Mouse (Mus musculus) cerebellum, adult 11 months (tissue): ENCODE data around the gene Gm49661.

ENCODE experiments used
- DNase-seq: peaks from one replicate; pipeline ENCODE4 v3.0.0; 2022

Gene Gm49661

DNA sequence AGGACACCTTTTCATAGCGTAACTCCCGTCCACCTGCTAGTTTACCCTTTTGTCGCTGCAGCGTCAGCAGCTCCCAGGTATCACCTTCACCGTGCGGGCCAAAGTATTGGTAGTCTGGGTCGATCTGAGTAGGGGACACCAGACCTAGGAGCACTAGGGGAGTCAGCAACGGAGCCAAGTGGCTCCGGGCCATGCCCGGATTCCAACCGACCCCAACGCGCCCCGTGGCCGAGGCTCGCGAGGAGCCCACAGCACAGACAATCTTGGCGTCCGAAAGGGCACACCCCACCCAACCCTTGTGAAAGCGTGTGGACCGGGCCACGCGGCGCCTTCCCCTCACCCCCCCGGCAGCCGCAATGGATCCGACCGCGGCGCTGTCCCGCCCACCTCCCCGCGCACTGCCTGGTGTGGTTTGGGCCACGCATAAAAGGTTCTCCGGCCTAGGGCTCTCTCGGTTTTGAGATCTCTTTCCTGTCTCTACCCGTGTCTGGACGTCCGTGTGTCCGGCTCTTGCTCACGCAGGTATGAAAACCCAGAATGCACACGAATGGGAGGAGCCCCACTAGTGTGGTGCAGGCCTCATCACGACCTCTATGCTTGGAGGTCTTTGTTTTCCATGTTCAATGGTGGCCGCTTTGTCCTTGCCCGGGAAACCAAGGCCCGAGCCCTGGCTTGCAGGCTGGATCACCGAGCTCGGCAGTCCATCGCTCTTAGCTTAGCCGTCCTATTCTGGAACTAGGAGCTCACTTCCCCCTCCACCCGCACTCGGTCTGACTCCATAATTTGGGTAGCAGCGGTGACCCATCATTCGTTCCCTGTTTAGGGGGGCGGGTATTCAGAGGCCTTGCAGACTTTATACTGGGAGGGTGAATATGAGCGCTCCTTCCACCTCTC lies at the start of gene Gm49661, which contains the start of the genes Prdx2 and Rnaseh2a:
Gm49661 (minus strand) TSS at position 193 of the 894 bp plus-strand sequence.
Prdx2 (plus strand) TSS at position 347 of the 894 bp plus-strand sequence.
Rnaseh2a (minus strand) TSS at position 527 of the 894 bp plus-strand sequence.
- peak; percentile 71 for DNase-seq

GRCm38 (mm10) chr8:85017209-85017608 lies 48.0 kb upstream of the Gm49661 start:
- DNase-seq = no peak

DNA sequence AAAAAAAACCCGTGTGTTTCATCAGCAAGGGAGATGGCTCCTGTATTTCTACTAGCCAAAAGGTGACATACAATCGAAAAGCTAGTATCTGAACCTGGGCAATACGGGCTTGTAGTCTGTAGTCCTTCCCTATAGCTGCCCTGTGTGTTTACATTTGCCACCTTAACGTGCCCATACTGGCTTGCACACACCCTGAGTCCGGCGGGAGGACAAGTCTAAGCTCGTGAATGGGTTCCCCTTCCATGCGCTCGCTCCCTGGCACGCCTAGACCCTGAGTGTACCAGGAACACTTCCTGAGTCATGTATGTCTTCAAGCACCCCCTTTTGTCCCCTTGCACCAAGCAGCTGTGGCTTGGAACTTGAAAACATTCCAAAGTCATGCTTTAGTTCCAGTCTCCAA lies 47.5 kb upstream of the Gm49661 start:
- DNase-seq = no peak

- DNase-seq = no peak
Measured at GRCm38 (mm10) chr8:85014431-85014830, 45.2 kb upstream of the Gm49661 start, which contains the start of gene Best2. Best2 (minus strand) TSS chr8:85014531.

- DNase-seq = peak; percentile 69
Measured at GRCm38 (mm10) chr8:85013230-85013840, 44.1 kb upstream of the Gm49661 start.

GRCm38 (mm10) chr8:85011242-85011641 lies 42.0 kb upstream of the Gm49661 start:
- no peak for DNase-seq

GRCm38 (mm10) chr8:85007686-85008085 lies 38.5 kb upstream of the Gm49661 start:
- no peak for DNase-seq

DNA sequence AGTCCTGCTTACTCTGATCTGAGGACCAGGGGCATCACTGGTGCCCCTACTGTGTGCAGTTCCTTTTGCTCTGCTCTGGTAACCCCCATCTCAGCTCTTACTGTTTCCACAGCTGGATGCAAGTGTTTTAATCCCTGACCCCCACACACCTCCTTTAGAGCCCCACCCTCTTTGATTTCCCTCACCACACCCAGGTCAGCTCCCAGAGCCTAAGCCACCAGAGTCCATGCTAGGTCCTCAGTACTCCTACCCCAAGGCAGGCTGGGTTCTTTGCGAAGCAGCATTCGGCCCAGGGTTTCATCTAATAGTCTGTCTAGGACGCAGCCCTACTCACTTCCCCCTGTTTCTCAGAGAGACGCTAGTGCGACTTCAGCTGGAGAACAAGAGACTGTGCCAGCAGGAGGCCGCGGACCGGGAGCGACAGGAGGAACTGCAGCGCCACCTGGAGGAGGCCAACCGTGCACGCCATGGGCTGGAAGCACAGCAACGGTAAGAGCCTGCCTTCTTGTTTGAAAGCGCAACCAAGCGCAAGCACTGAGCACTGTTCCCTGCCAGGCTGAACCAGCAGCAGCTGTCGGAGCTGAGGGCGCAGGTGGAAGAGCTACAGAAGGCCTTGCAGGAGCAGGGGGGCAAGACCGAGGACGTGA lies 28.5 kb upstream of the Gm49661 start:
- DNase-seq = peak; percentile 93

- DNase-seq = no peak
Measured at GRCm38 (mm10) chr8:84996978-84997377, 27.7 kb upstream of the Gm49661 start.

- no peak for DNase-seq
Measured at GRCm38 (mm10) chr8:84995680-84996079, 26.4 kb upstream of the Gm49661 start.

- no peak for DNase-seq
Measured at GRCm38 (mm10) chr8:84994375-84994774, 25.1 kb upstream of the Gm49661 start.

GRCm38 (mm10) chr8:84990836-84991235 lies 21.6 kb upstream of the Gm49661 start:
- DNase-seq = peak; percentile 74

GRCm38 (mm10) chr8:84990349-84990748 lies 21.1 kb upstream of the Gm49661 start, which contains the start of gene Hook2:
Hook2 (plus strand) TSS chr8:84990603.
- peak; percentile 95 for DNase-seq

GRCm38 (mm10) chr8:84989810-84990209 lies 20.6 kb upstream of the Gm49661 start:
- DNase-seq = peak; percentile 88

- DNase-seq = peak; percentile 57
Measured at GRCm38 (mm10) chr8:84989311-84989731, 20.1 kb upstream of the Gm49661 start.

DNA sequence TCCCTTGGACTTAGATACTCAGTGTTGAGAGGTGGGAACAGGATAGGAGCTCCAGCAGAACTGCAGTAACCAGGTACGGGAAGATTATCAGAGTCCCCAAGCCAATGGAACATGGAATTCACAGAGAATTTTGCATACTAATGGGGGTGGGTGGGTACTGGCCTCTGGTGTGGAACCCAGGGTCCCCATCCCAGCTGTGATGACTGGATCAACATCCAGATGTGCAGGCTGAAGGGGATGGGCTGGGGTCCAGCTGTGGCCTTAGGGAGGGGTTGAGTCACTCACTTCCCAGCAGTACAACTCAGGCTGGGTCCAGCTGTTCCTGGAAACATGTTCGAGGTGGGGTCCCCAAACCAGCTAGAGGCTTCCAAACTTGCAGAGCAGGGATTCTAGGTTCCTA lies 18.7 kb upstream of the Gm49661 start:
- no peak for DNase-seq

- DNase-seq = no peak
Measured at GRCm38 (mm10) chr8:84987388-84987787, 18.2 kb upstream of the Gm49661 start.

GRCm38 (mm10) chr8:84986379-84986945 lies 17.2 kb upstream of the Gm49661 start:
- DNase-seq = no peak

DNA sequence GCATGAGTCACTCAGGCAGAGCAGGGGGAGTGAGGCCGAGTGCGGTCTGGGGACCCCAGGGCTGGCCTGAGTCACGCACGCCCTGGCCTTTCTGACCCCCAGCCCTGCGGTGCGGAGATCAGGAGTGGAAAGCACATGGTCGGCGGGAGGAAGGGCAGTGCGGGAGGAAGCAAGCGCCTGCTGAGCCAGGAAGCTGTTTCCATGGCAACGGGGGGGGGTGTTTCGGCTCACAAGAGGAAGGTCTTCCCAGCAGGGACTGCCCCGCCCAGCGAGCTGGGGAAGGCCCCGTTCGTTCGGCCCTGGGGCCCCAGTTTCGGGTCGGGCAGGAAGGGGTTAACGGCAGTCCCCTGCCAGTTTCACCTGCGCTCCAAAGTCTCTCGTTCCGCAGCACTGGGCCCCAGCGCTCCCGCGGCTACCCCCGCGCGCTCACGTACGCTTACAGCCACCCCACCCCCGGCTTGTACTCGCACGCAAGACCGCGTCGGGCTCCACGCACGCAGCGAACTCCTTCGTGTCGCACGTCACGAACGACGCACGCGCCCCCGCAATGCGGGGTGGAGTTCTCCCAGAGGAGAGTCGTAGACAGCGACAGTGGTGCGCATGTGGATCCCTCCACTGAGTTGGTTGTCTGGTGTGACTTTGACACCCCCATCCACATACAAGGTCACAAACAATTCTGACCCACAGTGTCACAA lies 16.6 kb upstream of the Gm49661 start:
- peak; percentile 89 for DNase-seq

DNA sequence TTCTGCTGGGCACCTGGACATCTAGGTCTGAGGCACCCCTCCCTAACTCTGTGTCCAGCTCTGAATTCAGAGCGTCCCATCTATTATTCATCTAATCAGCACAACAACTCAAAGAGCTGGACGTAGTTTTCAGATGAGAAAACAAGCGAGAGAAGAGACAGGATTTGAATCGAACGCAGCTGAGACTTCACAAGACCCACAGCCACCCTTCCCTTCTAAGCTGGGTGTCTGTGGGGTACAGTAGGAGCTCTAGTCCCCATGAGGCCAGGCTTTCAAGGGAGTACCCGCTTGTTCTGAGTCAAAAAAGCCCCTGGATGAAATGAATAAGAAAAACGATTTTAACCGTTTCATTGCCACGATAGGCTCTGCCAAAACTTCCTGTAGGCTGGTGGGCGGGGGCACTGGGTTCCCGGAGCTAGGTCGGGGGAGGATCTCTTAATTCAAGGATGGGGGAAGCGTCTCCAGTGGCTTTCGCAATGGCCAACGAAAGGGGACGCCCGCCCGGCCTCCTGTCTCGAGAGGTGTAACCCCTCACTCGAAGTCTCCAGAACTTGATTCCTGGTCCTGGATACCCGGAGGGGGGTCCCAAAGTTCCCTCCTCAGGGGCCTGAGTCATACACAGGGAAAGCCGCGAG lies 15.9 kb upstream of the Gm49661 start:
- DNase-seq = no peak

GRCm38 (mm10) chr8:84984294-84985048 lies 15.2 kb upstream of the Gm49661 start:
- no peak for DNase-seq
